Mouse (Mus musculus) bone marrow macrophage, adult 2 months (primary cell): ENCODE results near the gene Zscan2. TPM values are rescaled to one million over a fixed set of nuclear protein-coding genes. Genes with fewer than 3 reads are reported as not detected.

Experiments
- H3K27ac ChIP-seq: 2 replicates; pipeline ENCODE4 v1.5.1; 2012; ENCODE audit warnings: low read depth, low read length; ENCODE audit not compliant: insufficient read depth
- H3K4me1 ChIP-seq: 2 replicates; pipeline ENCODE4 v1.6.1; 2012; ENCODE audit warnings: low read length; ENCODE audit not compliant: control insufficient read depth, insufficient read depth
- H3K4me3 ChIP-seq: 2 replicates; pipeline ENCODE4 v1.5.1; 2012; ENCODE audit warnings: mild to moderate bottlenecking, low read length, moderate library complexity; ENCODE audit not compliant: insufficient read depth
- CTCF ChIP-seq: IDR thresholded peaks from 2 replicates; pipeline ENCODE4 v1.5.1; 2012; ENCODE audit warnings: low read depth, mild to moderate bottlenecking, low read length, moderate library complexity
- POLR2A ChIP-seq: IDR thresholded peaks from 2 replicates; pipeline ENCODE4 v1.6.1; 2012; ENCODE audit warnings: mild to moderate bottlenecking, low read depth, low read length, borderline replicate concordance
- polyA plus RNA-seq: library from polyadenylated mRNA; stranded (reverse); fragments of >200 nt; gene quantifications from 2 replicates; pipeline ENCODE4 v1.2.4, GENCODE M21; 2012; ENCODE audit not compliant: missing spikeins, insufficient read depth, insufficient read length

Gene Zscan2
- polyA plus RNA-seq, 1 experiment, result 3.6 TPM

- no peak overlapping the region for H3K4me3 ChIP-seq
- no peak overlapping the region for H3K27ac ChIP-seq
- no peak for TF ChIP-seq POLR2A
- peak; percentile 64 for TF ChIP-seq CTCF
- peaks cover 11% of the 10 kb centered on the region for H3K4me1 ChIP-seq
Measured at GRCm38 (mm10) chr7:80857181-80857580, 3.5 kb upstream of the Zscan2 start.

- TF ChIP-seq POLR2A (no peak), CTCF (no peak)
- H3K4me1 ChIP-seq, result peaks cover 19% of the 10 kb centered on the region
- no peak overlapping the region for H3K27ac ChIP-seq
- peak overlapping the region; percentile 91 for H3K4me3 ChIP-seq
Measured at GRCm38 (mm10) chr7:80860227-80860626, 493 bp upstream of the Zscan2 start.

DNA sequence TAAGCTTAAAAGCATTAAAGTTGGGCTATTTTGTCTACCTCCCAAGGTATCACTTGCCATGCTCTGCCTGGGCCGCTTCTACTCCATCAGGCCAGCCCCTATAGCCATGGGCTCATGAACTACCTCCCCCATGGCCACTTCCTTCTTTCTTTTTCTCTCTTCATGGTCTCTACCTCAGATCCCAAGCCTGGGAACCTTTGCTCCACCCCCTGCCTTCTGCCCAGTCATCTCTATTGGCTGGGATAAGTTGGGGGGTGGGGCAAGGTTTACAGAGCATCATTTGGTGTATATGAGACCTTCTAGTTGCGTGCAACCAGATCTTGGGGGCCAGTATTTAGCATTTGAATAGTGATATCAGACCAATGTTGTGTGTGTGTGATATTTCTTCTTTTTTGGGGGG, 1.8 kb downstream of the Zscan2 start:
- peaks cover 22% of the 10 kb centered on the region for H3K4me1 ChIP-seq
- H3K27ac ChIP-seq, result no peak overlapping the region
- no peak overlapping the region for H3K4me3 ChIP-seq
- TF ChIP-seq POLR2A, result no peak
- TF ChIP-seq CTCF, result no peak

GRCm38 (mm10) chr7:80863520-80863919, 2.8 kb downstream of the Zscan2 start:
- no peak overlapping the region for H3K4me3 ChIP-seq

DNA sequence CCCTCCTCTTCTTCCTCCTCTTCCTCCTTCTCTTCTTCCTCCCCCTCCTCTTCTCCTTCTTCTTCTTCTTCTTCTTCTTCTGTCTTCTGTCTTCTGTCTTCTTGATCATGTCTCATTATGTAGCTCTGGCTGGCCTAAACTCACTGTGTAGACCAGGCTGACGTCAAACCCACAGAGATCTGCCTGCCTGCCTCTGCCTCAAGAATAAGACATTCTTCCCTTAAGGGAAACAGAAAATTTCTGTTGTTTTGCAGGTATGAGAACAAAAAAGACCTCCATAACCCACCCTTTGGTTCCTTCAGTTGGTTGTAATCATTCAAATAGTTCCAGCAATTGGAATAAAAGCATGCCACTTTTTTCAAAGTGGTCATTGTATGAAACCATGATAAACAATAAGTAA, 3.4 kb downstream of the Zscan2 start:
- Histone ChIP-seq H3K4me1 (peaks cover 22% of the 10 kb centered on the region), H3K27ac (no peak overlapping the region), H3K4me3 (no peak overlapping the region)
- TF ChIP-seq CTCF (no peak), POLR2A (no peak)

More at GRCm38 (mm10) chr7:80863520-80863919, 2.8 kb downstream of the Zscan2 start:
- no peak overlapping the region for H3K27ac ChIP-seq
- H3K4me1 ChIP-seq, result peaks cover 22% of the 10 kb centered on the region
- TF ChIP-seq CTCF (no peak), POLR2A (no peak)

GRCm38 (mm10) chr7:80864831-80865230, 4.1 kb downstream of the Zscan2 start:
- H3K4me1 ChIP-seq, result peaks cover 22% of the 10 kb centered on the region
- H3K27ac ChIP-seq, result no peak overlapping the region
- H3K4me3 ChIP-seq, result no peak overlapping the region
- TF ChIP-seq CTCF, result no peak
- TF ChIP-seq POLR2A, result no peak

- Histone ChIP-seq H3K4me1 (peaks cover 19% of the 10 kb centered on the region), H3K4me3 (no peak overlapping the region), H3K27ac (no peak overlapping the region)
- TF ChIP-seq CTCF (no peak), POLR2A (no peak)
Measured at GRCm38 (mm10) chr7:80865521-80865920, 4.8 kb downstream of the Zscan2 start.

DNA sequence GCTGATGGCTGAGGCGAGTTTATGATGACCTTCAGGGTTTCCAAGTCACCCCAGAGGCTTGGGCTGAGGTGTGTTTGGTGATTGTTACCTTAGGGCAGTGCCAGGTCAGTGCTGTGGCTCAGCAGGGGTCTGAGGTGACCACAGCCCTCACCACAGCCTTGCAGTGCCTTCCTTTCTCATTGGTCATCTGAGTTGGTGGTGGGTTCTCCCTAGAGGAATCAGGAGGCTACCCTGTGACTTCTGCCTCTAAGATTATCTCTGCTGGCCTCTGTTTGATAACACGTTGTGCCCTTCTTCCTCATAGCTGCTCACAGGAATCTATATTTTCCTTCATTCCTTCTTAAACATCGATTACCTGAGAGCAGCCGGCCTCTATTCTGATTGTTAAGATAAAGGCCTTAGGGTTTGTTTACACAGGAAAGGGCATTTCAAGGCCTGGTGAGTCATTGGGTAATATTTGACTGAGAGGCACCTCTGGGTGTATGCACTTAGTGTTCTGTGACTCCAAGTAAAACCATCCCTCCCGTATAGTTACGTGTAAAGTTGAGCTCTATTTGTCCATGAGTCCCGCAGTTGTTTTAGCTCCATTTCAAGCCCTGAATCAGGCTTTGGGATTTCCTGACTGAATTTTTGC, 5.9 kb downstream of the Zscan2 start:
- Histone ChIP-seq H3K4me1 (peaks cover 19% of the 10 kb centered on the region), H3K27ac (no peak overlapping the region), H3K4me3 (no peak overlapping the region)
- TF ChIP-seq CTCF, result no peak
- no peak for TF ChIP-seq POLR2A

DNA sequence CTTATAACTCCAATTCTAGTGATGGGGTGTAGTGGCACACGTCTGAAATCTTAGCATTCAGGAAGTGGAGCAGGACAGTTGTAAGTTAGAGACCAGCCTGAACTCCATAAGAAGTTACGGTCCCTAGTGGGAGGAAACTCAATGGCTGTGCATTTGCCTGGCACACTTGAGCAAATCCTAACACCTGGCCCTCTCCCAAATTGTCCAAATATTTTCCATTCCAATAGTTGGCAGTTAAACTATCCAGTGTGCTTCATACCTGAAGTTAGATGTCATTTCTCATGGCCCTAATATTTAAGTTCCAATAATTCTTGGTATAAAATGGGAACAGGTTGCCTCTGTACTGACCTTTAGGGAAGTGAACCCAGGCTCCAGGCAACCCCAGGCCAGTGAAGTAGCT, 8.0 kb downstream of the Zscan2 start:
- H3K27ac ChIP-seq, result no peak overlapping the region
- no peak overlapping the region for H3K4me3 ChIP-seq
- no peak for TF ChIP-seq CTCF
- TF ChIP-seq POLR2A, result no peak
- peaks cover 19% of the 10 kb centered on the region for H3K4me1 ChIP-seq

- TF ChIP-seq CTCF (no peak), POLR2A (no peak)
- H3K4me1 ChIP-seq, result peaks cover 2% of the 10 kb centered on the region; the same call in 1 of the 2 replicates
- H3K27ac ChIP-seq, result no peak overlapping the region
- H3K4me3 ChIP-seq, result no peak overlapping the region
Measured at GRCm38 (mm10) chr7:80873038-80873437, 12.3 kb downstream of the Zscan2 start.

- Histone ChIP-seq H3K27ac (no peak overlapping the region), H3K4me3 (no peak overlapping the region), H3K4me1 (peaks cover 2% of the 10 kb centered on the region; the same call in 1 of the 2 replicates)
- no peak for TF ChIP-seq POLR2A
- no peak for TF ChIP-seq CTCF
Measured at GRCm38 (mm10) chr7:80873631-80874030, 12.9 kb downstream of the Zscan2 start.
